Mouse (Mus musculus) forebrain, embryonic 11.5 days (tissue): Measurements from ENCODE around the gene Tbcb. TPM values are rescaled to one million over a fixed set of nuclear protein-coding genes. Genes with fewer than 3 reads are reported as not detected.

Experiments
- ATAC-seq: fragments of 200-750 bp; cut with Nextera tagmentation; replicated peaks from 2 replicates; pipeline ENCODE4 v1.8.0; 2017; ENCODE audit warnings: moderate TSS enrichment; ENCODE audit not compliant: low FRiP score
- DNase-seq: peaks from one replicate; pipeline ENCODE4 v3.0.0-alpha.2; 2017; ENCODE audit warnings: low spot score
- H3K27ac ChIP-seq: fragments of 300-500 bp; sonication (generic); 2 replicates; pipeline ENCODE4 v1.5.1; 2014; ENCODE audit warnings: low read depth, low read length
- H3K27me3 ChIP-seq: fragments of 300-500 bp; sonication (generic); 2 replicates; pipeline ENCODE4 v1.6.1; 2014; ENCODE audit warnings: mild to moderate bottlenecking, low read length, mixed read lengths; ENCODE audit not compliant: control insufficient read depth, insufficient read depth
- H3K36me3 ChIP-seq: fragments of 300-500 bp; sonication (generic); 2 replicates; pipeline ENCODE4 v1.6.1; 2014; ENCODE audit warnings: mild to moderate bottlenecking, low read length, moderate library complexity, mixed read lengths; ENCODE audit not compliant: control insufficient read depth, insufficient read depth
- H3K4me1 ChIP-seq: fragments of 300-500 bp; sonication (generic); replicated peaks from 2 replicates; pipeline ENCODE4 v1.6.1; 2014; ENCODE audit warnings: low read length, mixed read lengths; ENCODE audit not compliant: control insufficient read depth, insufficient read depth
- H3K4me2 ChIP-seq: fragments of 300-500 bp; sonication (generic); 2 replicates; pipeline ENCODE4 v1.6.1; 2014; ENCODE audit warnings: low read depth, mild to moderate bottlenecking, low read length, moderate library complexity, mixed read lengths; ENCODE audit not compliant: severe bottlenecking
- H3K4me3 ChIP-seq: fragments of 300-500 bp; sonication (generic); 2 replicates; pipeline ENCODE4 v1.5.1; 2014; ENCODE audit warnings: low read depth, low read length
- H3K9ac ChIP-seq: fragments of 300-500 bp; sonication (generic); 2 replicates; pipeline ENCODE4 v1.6.1; 2014; ENCODE audit warnings: low read length
- H3K9me3 ChIP-seq: fragments of 300-500 bp; sonication (generic); 2 replicates; pipeline ENCODE4 v1.6.1; 2016; ENCODE audit warnings: low read length, mixed read lengths; ENCODE audit not compliant: control insufficient read depth
- WGBS: fragments of 180-500 bp; shearing (Covaris S2); extraction: QIAGEN DNeasy Blood & Tissue Kit; methylation state at CpG from one replicate; pipeline ENCODE4 v1.1.7; 2014; 5-methylcytosine and 5-hydroxymethylcytosine counted together
- polyA plus RNA-seq: library from polyadenylated mRNA; unstranded; fragments of >200 nt; fragmentation: Nextera tagmentation; extraction: Ambion mirVana; gene quantifications from 2 replicates; pipeline ENCODE4 v1.2.1, GENCODE M21; 2014

Gene Tbcb
- polyA plus RNA-seq, result 235 and 270 TPM in 2 replicates

- H3K36me3 ChIP-seq, result no peaks in the 10 kb centered on the region; the same call in 1 of the 2 replicates
Observed at GRCm38 (mm10) chr7:30231669-30232454, at the start of gene Tbcb, which contains the start of gene Polr2i. Gene Tbcb (minus strand): TSS chr7:30232272. Gene Polr2i (plus strand): TSS chr7:30231948.

GRCm38 (mm10) chr7:30281522-30281921 is 49.5 kb upstream of the Tbcb start:
- ATAC-seq (no peak), DNase-seq (no peak)
- Histone ChIP-seq H3K27ac (no peak overlapping the region), H3K27me3 (no peaks in the 10 kb centered on the region), H3K9ac (no peak overlapping the region), H3K9me3 (no peaks in the 10 kb centered on the region), H3K36me3 (no peaks in the 10 kb centered on the region), H3K4me1 (peaks cover 2% of the 10 kb centered on the region; the same call in 1 of the 2 replicates), H3K4me2 (no peak overlapping the region), H3K4me3 (no peak overlapping the region)
- WGBS, result 77% methylated on average over 4 of the region's 4 CpGs

More at GRCm38 (mm10) chr7:30231669-30232454, at the start of gene Tbcb, which contains the start of gene Polr2i:
- H3K4me2 ChIP-seq, result peak within 1 kb of the TSS; percentile 86
- peaks cover 5% of the 10 kb centered on the region for H3K4me1 ChIP-seq
- H3K9me3 ChIP-seq, result no peaks in the 10 kb centered on the region
- H3K27me3 ChIP-seq, result no peaks in the 10 kb centered on the region
- H3K27ac ChIP-seq, result peak within 1 kb of the TSS; percentile 96
- ATAC-seq (peak; percentile 95), DNase-seq (peak; percentile 98)
- WGBS, result under 1% methylated on average over 67 of the region's 67 CpGs
- H3K4me3 ChIP-seq, result peak within 1 kb of the TSS; percentile 79
- peak within 1 kb of the TSS; percentile 78 for H3K9ac ChIP-seq

- peaks cover 2% of the 10 kb centered on the region; the same call in 1 of the 2 replicates for H3K4me1 ChIP-seq
- H3K9me3 ChIP-seq, result no peaks in the 10 kb centered on the region
- peak overlapping the region; percentile 74 for H3K4me3 ChIP-seq
- DNase-seq (peak; percentile 88), ATAC-seq (peak; percentile 87)
- under 1% methylated on average over 20 of the region's 20 CpGs for WGBS
- peak overlapping the region; percentile 90 for H3K27ac ChIP-seq
- H3K27me3 ChIP-seq, result no peaks in the 10 kb centered on the region
- peak overlapping the region; percentile 86 for H3K4me2 ChIP-seq
- H3K36me3 ChIP-seq, result no peaks in the 10 kb centered on the region
- peak overlapping the region; percentile 64 for H3K9ac ChIP-seq
Observed at GRCm38 (mm10) chr7:30280670-30281138, 48.6 kb upstream of the Tbcb start.

GRCm38 (mm10) chr7:30279951-30280669 is 48.0 kb upstream of the Tbcb start, which contains the start of the genes Thap8 and Wdr62:
Gene Thap8 (plus strand): TSS chr7:30280094.
Gene Wdr62 (minus strand): TSS chr7:30280419.
- DNase-seq (peak; percentile 96), ATAC-seq (peak; percentile 96)
- H3K4me3 ChIP-seq, result peak within 1 kb of the TSS; percentile 74
- peak within 1 kb of the TSS; percentile 64 for H3K9ac ChIP-seq
- WGBS, result under 1% methylated on average over 49 of the region's 49 CpGs
- H3K36me3 ChIP-seq, result no peaks in the 10 kb centered on the region
- no peaks in the 10 kb centered on the region for H3K27me3 ChIP-seq
- H3K27ac ChIP-seq, result peak within 1 kb of the TSS; percentile 90
- H3K4me2 ChIP-seq, result peak within 1 kb of the TSS; percentile 86
- no peaks in the 10 kb centered on the region for H3K9me3 ChIP-seq
- H3K4me1 ChIP-seq, result peaks cover 2% of the 10 kb centered on the region; the same call in 1 of the 2 replicates

GRCm38 (mm10) chr7:30279536-30279935 is 47.5 kb upstream of the Tbcb start:
- Histone ChIP-seq H3K9ac (peak overlapping the region; percentile 64), H3K27me3 (no peaks in the 10 kb centered on the region), H3K36me3 (no peaks in the 10 kb centered on the region), H3K4me3 (peak overlapping the region; percentile 74), H3K4me2 (peak overlapping the region; percentile 86), H3K27ac (peak overlapping the region; percentile 90), H3K9me3 (no peaks in the 10 kb centered on the region), H3K4me1 (peaks cover 2% of the 10 kb centered on the region; the same call in 1 of the 2 replicates)
- under 1% methylated on average over 6 of the region's 6 CpGs for WGBS
- ATAC-seq (no peak), DNase-seq (no peak)

- H3K4me1 ChIP-seq, result peaks cover 2% of the 10 kb centered on the region; the same call in 1 of the 2 replicates
- 75% methylated on average over 2 of the region's 2 CpGs for WGBS
- H3K27ac ChIP-seq, result no peak overlapping the region
- peak overlapping the region; percentile 86; the same call in 1 of the 2 replicates for H3K4me2 ChIP-seq
- no peak for ATAC-seq
- H3K36me3 ChIP-seq, result no peaks in the 10 kb centered on the region
- H3K9me3 ChIP-seq, result no peaks in the 10 kb centered on the region
- no peaks in the 10 kb centered on the region for H3K27me3 ChIP-seq
- H3K9ac ChIP-seq, result no peak overlapping the region
- no peak for DNase-seq
- H3K4me3 ChIP-seq, result peak overlapping the region; percentile 74; the same call in 1 of the 2 replicates
Observed at GRCm38 (mm10) chr7:30278911-30279310, 46.8 kb upstream of the Tbcb start.

- ATAC-seq (no peak), DNase-seq (no peak)
- WGBS, result 87% methylated on average over 6 of the region's 6 CpGs
- no peaks in the 10 kb centered on the region for H3K9me3 ChIP-seq
- H3K4me2 ChIP-seq, result no peak overlapping the region
- no peak overlapping the region for H3K4me3 ChIP-seq
- no peaks in the 10 kb centered on the region for H3K36me3 ChIP-seq
- H3K27me3 ChIP-seq, result no peaks in the 10 kb centered on the region
- no peaks in the 10 kb centered on the region; the same call in 1 of the 2 replicates for H3K4me1 ChIP-seq
- H3K9ac ChIP-seq, result no peak overlapping the region
- no peak overlapping the region for H3K27ac ChIP-seq
Observed at GRCm38 (mm10) chr7:30274383-30274782, 42.3 kb upstream of the Tbcb start.

GRCm38 (mm10) chr7:30269641-30270040 is 37.6 kb upstream of the Tbcb start:
- no peak for ATAC-seq
- Histone ChIP-seq H3K9me3 (no peaks in the 10 kb centered on the region), H3K4me1 (no peaks in the 10 kb centered on the region), H3K4me2 (no peak overlapping the region), H3K27ac (no peak overlapping the region), H3K36me3 (no peaks in the 10 kb centered on the region; the same call in 1 of the 2 replicates), H3K4me3 (no peak overlapping the region), H3K27me3 (no peaks in the 10 kb centered on the region), H3K9ac (no peak overlapping the region)
- 89% methylated on average over 4 of the region's 4 CpGs for WGBS
- no peak for DNase-seq
